Mouse (Mus musculus) cerebellum, adult (tissue): ENCODE measurements around the gene Sp3.
"Not testable (repeated sequence)": the region's sequence is repeated elsewhere in the genome, so short reads cannot be mapped to it uniquely, and the experiment has no call there.

Source experiments
- ATAC-seq: cut with Nextera tagmentation; 2 replicates; pipeline ENCODE4 v1.9.2; 2017; ENCODE audit warnings: mild to moderate bottlenecking, moderate library complexity, mixed read lengths; ENCODE audit not compliant: insufficient number of reproducible peaks, low FRiP score, low TSS enrichment

Sp3 gene

GRCm38 (mm10) chr2:72932186-72932585, 48.1 kb downstream of the Sp3 start:
- no peak for ATAC-seq

GRCm38 (mm10) chr2:72924981-72925380, 55.3 kb downstream of the Sp3 start:
- no peak for ATAC-seq

GRCm38 (mm10) chr2:72916170-72916569, 64.1 kb downstream of the Sp3 start:
- ATAC-seq, result no peak

- ATAC-seq, result no peak
Measured at GRCm38 (mm10) chr2:72915245-72915930, 64.9 kb downstream of the Sp3 start.

GRCm38 (mm10) chr2:72913458-72913760, 66.8 kb downstream of the Sp3 start:
- no peak for ATAC-seq

- no peak; the same call in 1 of the 2 replicates for ATAC-seq
Measured at GRCm38 (mm10) chr2:72912708-72913457, 67.4 kb downstream of the Sp3 start.

GRCm38 (mm10) chr2:72911527-72911926, 68.7 kb downstream of the Sp3 start:
- ATAC-seq, result no peak

- no peak for ATAC-seq
Measured at GRCm38 (mm10) chr2:72909046-72909445, 71.2 kb downstream of the Sp3 start.

GRCm38 (mm10) chr2:72908191-72908910, 71.9 kb downstream of the Sp3 start:
- ATAC-seq, result no peak

GRCm38 (mm10) chr2:72906745-72907144, 73.5 kb downstream of the Sp3 start:
- no peak for ATAC-seq

GRCm38 (mm10) chr2:72902816-72903680, 77.2 kb downstream of the Sp3 start:
- ATAC-seq, result not testable (repeated sequence)

GRCm38 (mm10) chr2:72898782-72899305, 81.4 kb downstream of the Sp3 start:
- ATAC-seq, result no peak

- no peak for ATAC-seq
Measured at GRCm38 (mm10) chr2:72898094-72898781, 82.0 kb downstream of the Sp3 start.

- no peak for ATAC-seq
Measured at GRCm38 (mm10) chr2:72889806-72890205, 90.4 kb downstream of the Sp3 start.
